Mouse (Mus musculus) myocyte (in vitro differentiated cells): ENCODE data around the gene Insm2. TPM values are rescaled to one million over a fixed set of nuclear protein-coding genes. Genes with fewer than 3 reads are reported as not detected.
A peak's percentile ranks its signal among the peaks of the same experiment; 100 is the strongest.

Experiments used
- H3K27me3 ChIP-seq: one replicate; pipeline ENCODE4 v1.6.1; 2011; ENCODE audit not compliant: control insufficient read depth, insufficient read depth, insufficient read length
- H3K36me3 ChIP-seq: one replicate; pipeline ENCODE4 v1.6.1; 2011; ENCODE audit not compliant: control insufficient read depth, insufficient read depth
- H3K4me2 ChIP-seq: one replicate; pipeline ENCODE4 v1.6.1; 2011; ENCODE audit warnings: low read depth, control low read depth
- H3K4me3 ChIP-seq: one replicate; pipeline ENCODE4 v1.5.1; 2011; ENCODE audit warnings: mild to moderate bottlenecking, control low read depth, moderate library complexity
- H3K79me2 ChIP-seq: one replicate; pipeline ENCODE4 v1.6.1; 2011; ENCODE audit not compliant: control insufficient read depth, insufficient read depth
- H3ac ChIP-seq: one replicate; pipeline ENCODE4 v1.6.1; 2011; ENCODE audit not compliant: control insufficient read depth, insufficient read length
- CEBPB ChIP-seq: IDR thresholded peaks from 2 replicates; pipeline ENCODE4 v1.6.1; 2011; ENCODE audit warnings: mild to moderate bottlenecking, moderate library complexity; ENCODE audit not compliant: poor library complexity, insufficient read depth, severe bottlenecking
- E2F4 ChIP-seq: IDR thresholded peaks from one replicate; pipeline ENCODE4 v1.6.1; 2011; ENCODE audit warnings: mild to moderate bottlenecking, control low read depth, moderate library complexity; ENCODE audit not compliant: insufficient read depth
- MAX ChIP-seq: IDR thresholded peaks from one replicate; pipeline ENCODE4 v1.6.1; 2011; ENCODE audit warnings: low read depth, mild to moderate bottlenecking, control low read depth
- MYOD1 ChIP-seq, 3 experiments: IDR thresholded peaks; one replicate each; pipeline ENCODE4 v1.6.1; 2011; ENCODE audit warnings: control low read depth in 2 of 3, low read depth in 2 of 3, mild to moderate bottlenecking in 2 of 3, moderate library complexity in 1 of 3; ENCODE audit not compliant: insufficient read length in 2 of 3, control insufficient read depth in 1 of 3
- MYOG ChIP-seq, 3 experiments: IDR thresholded peaks; one replicate each; pipeline ENCODE4 v1.6.1; 2011; ENCODE audit warnings: control low read depth in 2 of 3, low read depth in 2 of 3, mild to moderate bottlenecking in 2 of 3; ENCODE audit not compliant: insufficient read length in 2 of 3, control insufficient read depth in 1 of 3, insufficient read depth in 1 of 3
- POLR2A ChIP-seq: IDR thresholded peaks from one replicate; pipeline ENCODE4 v1.6.1; 2011; ENCODE audit warnings: low read depth, mild to moderate bottlenecking, control low read depth, moderate library complexity; ENCODE audit not compliant: insufficient read length
- POLR2AphosphoS2 ChIP-seq: IDR thresholded peaks from one replicate; pipeline ENCODE4 v1.6.1; 2011; ENCODE audit warnings: low read depth, control low read depth; ENCODE audit not compliant: insufficient read length
- REST ChIP-seq: IDR thresholded peaks from one replicate; pipeline ENCODE4 v1.6.1; 2011; ENCODE audit warnings: mild to moderate bottlenecking, control low read depth, moderate library complexity; ENCODE audit not compliant: insufficient read depth, insufficient read length
- SRF ChIP-seq: IDR thresholded peaks from one replicate; pipeline ENCODE4 v1.6.1; 2011; ENCODE audit warnings: low read depth; ENCODE audit not compliant: control insufficient read depth, insufficient read length
- TCF12 ChIP-seq: IDR thresholded peaks from one replicate; pipeline ENCODE4 v1.6.1; 2011; ENCODE audit warnings: mild to moderate bottlenecking, control low read depth; ENCODE audit not compliant: poor library complexity, insufficient read depth, severe bottlenecking
- TCF3 ChIP-seq: IDR thresholded peaks from one replicate; pipeline ENCODE4 v1.6.1; 2011; ENCODE audit warnings: low read depth, control low read depth; ENCODE audit not compliant: insufficient read length
- USF1 ChIP-seq: IDR thresholded peaks from one replicate; pipeline ENCODE4 v1.6.1; 2011; ENCODE audit warnings: low read depth, mild to moderate bottlenecking, control low read depth, moderate library complexity
- polyA plus RNA-seq: library from polyadenylated mRNA; unstranded; fragments of >200 nt; fragmentation: generic; extraction: Trizol; gene quantifications from one replicate; pipeline ENCODE4 v1.2.1, GENCODE M21; 2012; ENCODE audit warnings: missing spikeins

The Insm2 gene
- polyA plus RNA-seq, 1 experiment = not detected

- H3ac ChIP-seq = no peak overlapping the region
- H3K27me3 ChIP-seq = no peaks in the 10 kb centered on the region
- no peaks in the 10 kb centered on the region for H3K36me3 ChIP-seq
- no peak overlapping the region for H3K4me2 ChIP-seq
- TF ChIP-seq TCF3 (no peak), MYOD1 (IDR thresholded peaks at IDR 0.05; ENCODE audit: control insufficient read depth in 1 of 3, insufficient read length in 2 of 3, low read depth in 2 of 3) (peak in 1 of 3 experiments; percentile 1)
- H3K79me2 ChIP-seq = no peaks in the 10 kb centered on the region
- no peak overlapping the region for H3K4me3 ChIP-seq
Measured at GRCm38 (mm10) chr12:55563742-55564141, 35.5 kb upstream of the Insm2 start.

GRCm38 (mm10) chr12:55564187-55564963 lies 34.9 kb upstream of the Insm2 start:
- H3K4me3 ChIP-seq = no peak overlapping the region
- no peaks in the 10 kb centered on the region for H3K27me3 ChIP-seq
- no peaks in the 10 kb centered on the region for H3K36me3 ChIP-seq
- TF ChIP-seq MYOD1 (IDR thresholded peaks at IDR 0.05; ENCODE audit: control insufficient read depth in 1 of 3, insufficient read length in 2 of 3, low read depth in 2 of 3) = no peak
- no peak for TF ChIP-seq TCF3
- TF ChIP-seq CEBPB = no peak
- no peak for TF ChIP-seq MAX
- TF ChIP-seq POLR2A = no peak
- TF ChIP-seq USF1 = no peak
- TF ChIP-seq MYOG (IDR thresholded peaks at IDR 0.05; ENCODE audit: control insufficient read depth in 1 of 3, insufficient read depth in 1 of 3, insufficient read length in 2 of 3, low read depth in 2 of 3) = no peak
- no peak for TF ChIP-seq TCF12
- TF ChIP-seq REST = no peak
- no peak for TF ChIP-seq E2F4
- TF ChIP-seq SRF = no peak
- TF ChIP-seq POLR2AphosphoS2 = no peak
- no peak overlapping the region for H3ac ChIP-seq
- H3K79me2 ChIP-seq = no peaks in the 10 kb centered on the region
- H3K4me2 ChIP-seq = no peak overlapping the region

- Histone ChIP-seq H3K79me2 (no peaks in the 10 kb centered on the region), H3K4me3 (no peak within 1 kb of the TSS), H3K36me3 (no peaks in the 10 kb centered on the region), H3K27me3 (no peaks in the 10 kb centered on the region), H3ac (no peak within 1 kb of the TSS), H3K4me2 (no peak within 1 kb of the TSS)
- no peak for TF ChIP-seq E2F4
- no peak for TF ChIP-seq TCF12
- no peak for TF ChIP-seq POLR2AphosphoS2
- TF ChIP-seq MYOD1 (IDR thresholded peaks at IDR 0.05; ENCODE audit: control insufficient read depth in 1 of 3, insufficient read length in 2 of 3, low read depth in 2 of 3) = no peak
- TF ChIP-seq SRF = no peak
- no peak for TF ChIP-seq MAX
- no peak for TF ChIP-seq USF1
- no peak for TF ChIP-seq CEBPB
- no peak for TF ChIP-seq POLR2A
- no peak for TF ChIP-seq REST
- no peak for TF ChIP-seq TCF3
- TF ChIP-seq MYOG (IDR thresholded peaks at IDR 0.05; ENCODE audit: control insufficient read depth in 1 of 3, insufficient read depth in 1 of 3, insufficient read length in 2 of 3, low read depth in 2 of 3) = no peak
Measured at GRCm38 (mm10) chr12:55565206-55565605, 34.0 kb upstream of the Insm2 start, which contains the start of gene Aldoart2. Gene Aldoart2 (plus strand): TSS chr12:55565239.

- Histone ChIP-seq H3K4me2 (no peak overlapping the region), H3K79me2 (no peaks in the 10 kb centered on the region), H3K4me3 (no peak overlapping the region), H3K36me3 (no peaks in the 10 kb centered on the region), H3ac (no peak overlapping the region), H3K27me3 (no peaks in the 10 kb centered on the region)
- TF ChIP-seq CEBPB (no peak), USF1 (no peak), TCF12 (no peak), REST (no peak)
Measured at GRCm38 (mm10) chr12:55565867-55566266, 33.4 kb upstream of the Insm2 start.

GRCm38 (mm10) chr12:55566837-55567236 lies 32.4 kb upstream of the Insm2 start:
- no peak overlapping the region for H3K4me2 ChIP-seq
- no peaks in the 10 kb centered on the region for H3K36me3 ChIP-seq
- H3ac ChIP-seq = no peak overlapping the region
- H3K79me2 ChIP-seq = no peaks in the 10 kb centered on the region
- TF ChIP-seq TCF3 = no peak
- no peak for TF ChIP-seq REST
- TF ChIP-seq MYOG (IDR thresholded peaks at IDR 0.05; ENCODE audit: control insufficient read depth in 1 of 3, insufficient read depth in 1 of 3, insufficient read length in 2 of 3, low read depth in 2 of 3) = no peak
- no peak for TF ChIP-seq MAX
- no peak for TF ChIP-seq MYOD1 (IDR thresholded peaks at IDR 0.05; ENCODE audit: control insufficient read depth in 1 of 3, insufficient read length in 2 of 3, low read depth in 2 of 3)
- no peak for TF ChIP-seq POLR2AphosphoS2
- TF ChIP-seq SRF = no peak
- H3K4me3 ChIP-seq = no peak overlapping the region
- no peaks in the 10 kb centered on the region for H3K27me3 ChIP-seq
